Mouse (Mus musculus) layer of hippocampus, adult 8-10 months (tissue): ENCODE data around the gene Gm20835. TPM values are rescaled to one million over a fixed set of nuclear protein-coding genes. Genes with fewer than 3 reads are reported as not detected.
"Not testable (repeated sequence)": the region's sequence is repeated elsewhere in the genome, so short reads cannot be mapped to it uniquely, and the experiment has no call there.

Source experiments
- DNase-seq, 2 experiments: peaks; one replicate each; pipeline ENCODE4 v3.0.0; 2022; ENCODE audit warnings: low spot score in 2 of 2
- total RNA-seq, 4 experiments: library from RNA; stranded (reverse); gene quantifications; 2 replicates each; pipeline ENCODE4 v1.2.4; 2022

Gm20835 gene
- not detected for total RNA-seq

- DNase-seq, result not testable (repeated sequence)
Observed at GRCm38 (mm10) chrY:36735190-36735589, at the start of gene Gm20835. Gene Gm20835, minus strand, starts transcription at chrY:36735290.
